9 mouse cellular contexts compared by ENCODE assay signal in genomic region chr19:7090369-7091064, GRCm38 (mm10). TPM values are rescaled to one million over a fixed set of nuclear protein-coding genes. Genes with fewer than 3 reads are reported as not detected.
DNase-seq lines count a peak whose midpoint lies in the region; ATAC-seq and TF ChIP-seq lines count a peak whose summit lies in the region.
"Had no signal": no experiment of that assay in that cellular context is flagged by ENCODE, and none has a peak within 500 bp of the region (broad histone marks: within the 10 kb centered on the region; RNA-seq: fewer than 3 reads in every experiment).

No protein-coding gene starts in this region.

- intact Hi-C loops in gastrocnemius, postnatal 36 days (cut with DNase I) = no loop called here

- H3K9me3 ChIP-seq in intestine, embryonic 16.5 days (ENCODE audit: control insufficient read depth, low read length) = no peaks in the 10 kb centered on the region
- no peaks in the 10 kb centered on the region for H3K9me3 ChIP-seq in intestine, embryonic 15.5 days
- no peaks in the 10 kb centered on the region for H3K9me3 ChIP-seq in forebrain, embryonic 10.5 days
- no peaks in the 10 kb centered on the region for H3K9me3 ChIP-seq in limb, embryonic 13.5 days

- peaks cover 23% of the 10 kb centered on the region for H3K27me3 ChIP-seq in intestine, embryonic 16.5 days (replicated peaks; ENCODE audit: control insufficient read depth, insufficient read depth, low read length)
- peaks cover 14% of the 10 kb centered on the region; the same call in 1 of the 2 replicates for H3K27me3 ChIP-seq in intestine, embryonic 15.5 days (replicated peaks)
- peaks cover 69% of the 10 kb centered on the region for H3K27me3 ChIP-seq in forebrain, embryonic 10.5 days (ENCODE audit: poor library complexity, severe bottlenecking)
- peaks cover 48% of the 10 kb centered on the region for H3K27me3 ChIP-seq in limb, embryonic 13.5 days

- 0 out of 2 replicates have a peak, but pooled peaks cover 5% of the 10 kb centered on the region for H3K4me1 ChIP-seq in intestine, embryonic 16.5 days (ENCODE audit: control insufficient read depth, insufficient read depth, low read length)
- H3K4me1 ChIP-seq in intestine, embryonic 15.5 days (replicated peaks) = peaks cover 4% of the 10 kb centered on the region; the same call in 1 of the 2 replicates
- peaks cover 78% of the 10 kb centered on the region for H3K4me1 ChIP-seq in forebrain, embryonic 10.5 days
- H3K4me1 ChIP-seq in limb, embryonic 13.5 days = peaks cover 48% of the 10 kb centered on the region

- H3K36me3 ChIP-seq in intestine, embryonic 16.5 days (ENCODE audit: control insufficient read depth, insufficient read depth, low read length) = no peaks in the 10 kb centered on the region
- no peaks in the 10 kb centered on the region for H3K36me3 ChIP-seq in intestine, embryonic 15.5 days
- H3K36me3 ChIP-seq in forebrain, embryonic 10.5 days (replicated peaks) = peaks cover 6% of the 10 kb centered on the region
- H3K36me3 ChIP-seq in limb, embryonic 13.5 days = peaks cover 7% of the 10 kb centered on the region; the same call in 1 of the 2 replicates

- H3K9ac ChIP-seq in intestine, embryonic 16.5 days (ENCODE audit: low read depth, low read length) = 0 out of 2 replicates have a peak overlapping the region, but pooled peaks have one; percentile 11
- no peak overlapping the region for H3K9ac ChIP-seq in intestine, embryonic 15.5 days
- 0 out of 2 replicates have a peak overlapping the region, but pooled peaks have one; percentile 39 for H3K9ac ChIP-seq in limb, embryonic 13.5 days
- H3K9ac ChIP-seq: lung, embryonic 14.5 days had no signal

- no peak for ATAC-seq in intestine, embryonic 16.5 days
- ATAC-seq in intestine, embryonic 15.5 days = no peak
- ATAC-seq in limb, embryonic 13.5 days (ENCODE audit: low FRiP score, low read depth) = no peak

- peak; percentile 87 for DNase-seq in brain, embryonic 14.5 days (ENCODE audit: low read depth)
- DNase-seq in forebrain, embryonic 10.5 days (ENCODE audit: extremely low spot score, low spot score) = no peak
- no peak for DNase-seq in yolk sac, embryonic 10.5 days (ENCODE audit: low spot score)
- DNase-seq in Muller cell, postnatal 12 days (ENCODE audit: inconsistent ontology term) = no peak
- no peak for DNase-seq in gastrocnemius, postnatal 36 days

- TF ChIP-seq POLR2A in brain, embryonic 14.5 days (IDR thresholded peaks at IDR 0.05; ENCODE audit: borderline replicate concordance, extremely low read depth, insufficient read depth, insufficient read length, poor library complexity, severe bottlenecking) = no peak

- 48% methylated on average over 10 of the region's 10 CpGs for WGBS in intestine, embryonic 16.5 days
- 41% methylated on average over 10 of the region's 10 CpGs for WGBS in intestine, embryonic 15.5 days
- 29% methylated on average over 10 of the region's 10 CpGs for WGBS in forebrain, embryonic 10.5 days
- WGBS in limb, embryonic 13.5 days = 24% methylated on average over 10 of the region's 10 CpGs

- no peak for TF ChIP-seq CTCF in brain, embryonic 14.5 days (IDR thresholded peaks at IDR 0.05; ENCODE audit: borderline replicate concordance, extremely low read depth, insufficient read depth, insufficient read length)

- no peak overlapping the region for H3K4me2 ChIP-seq in intestine, embryonic 16.5 days (ENCODE audit: low read depth, low read length)
- H3K4me2 ChIP-seq in intestine, embryonic 15.5 days (replicated peaks) = no peak overlapping the region
- H3K4me2 ChIP-seq in limb, embryonic 13.5 days (replicated peaks) = no peak overlapping the region
- H3K4me2 ChIP-seq: lung, embryonic 14.5 days had no signal

- H3K4me3 ChIP-seq in intestine, embryonic 16.5 days (ENCODE audit: low read length) = no peak overlapping the region
- no peak overlapping the region for H3K4me3 ChIP-seq in intestine, embryonic 15.5 days (replicated peaks)
- no peak overlapping the region for H3K4me3 ChIP-seq in forebrain, embryonic 10.5 days
- H3K4me3 ChIP-seq in limb, embryonic 13.5 days = no peak overlapping the region

- H3K27ac ChIP-seq in intestine, embryonic 16.5 days (ENCODE audit: low read length) = no peak overlapping the region
- no peak overlapping the region for H3K27ac ChIP-seq in intestine, embryonic 15.5 days
- H3K27ac ChIP-seq in forebrain, embryonic 10.5 days = peak overlapping the region; percentile 72
- H3K27ac ChIP-seq in limb, embryonic 13.5 days = peak overlapping the region; percentile 44; the same call in 1 of the 2 replicates

RNA-seq across cellular contexts. Expression of gene Flrt1, which starts 15.0 kb away (rescaled TPM):
- polyA plus RNA-seq in intestine, embryonic 16.5 days (2015; fragmentation: Nextera tagmentation; extraction: Ambion mirVana) = 1.6 and 1.9 TPM in 2 replicates
- 1.8 and 2.1 TPM in 2 replicates for polyA plus RNA-seq in intestine, embryonic 15.5 days (2015; fragmentation: Nextera tagmentation; extraction: Ambion mirVana)
- polyA plus RNA-seq in brain, embryonic 14.5 days (2012; rRNA removed) = 2.5 and 4.3 TPM in 2 replicates
- polyA plus RNA-seq in forebrain, embryonic 10.5 days (2016; fragmentation: Nextera tagmentation; extraction: Ambion mirVana) = 4.0 and 4.8 TPM in 2 replicates
- 7.7 and 8.1 TPM in 2 replicates for polyA plus RNA-seq in limb, embryonic 13.5 days (2015; fragmentation: Nextera tagmentation; extraction: Ambion mirVana)
- under 1 TPM; 0.36 to 0.49 TPM for total RNA-seq in gastrocnemius, postnatal 36 days (2021)

RNA-seq across cellular contexts. Expression of gene Macrod1, which starts 33.9 kb away (rescaled TPM):
- 11.6 and 13.1 TPM in 2 replicates for polyA plus RNA-seq in intestine, embryonic 16.5 days (2015; fragmentation: Nextera tagmentation; extraction: Ambion mirVana)
- 11.8 and 11.9 TPM in 2 replicates for polyA plus RNA-seq in intestine, embryonic 15.5 days (2015; fragmentation: Nextera tagmentation; extraction: Ambion mirVana)
- polyA plus RNA-seq in brain, embryonic 14.5 days (2012; rRNA removed) = 5.7 and 8.2 TPM in 2 replicates
- polyA plus RNA-seq in forebrain, embryonic 10.5 days (2016; fragmentation: Nextera tagmentation; extraction: Ambion mirVana) = 3.7 and 3.9 TPM in 2 replicates
- polyA plus RNA-seq in limb, embryonic 13.5 days (2015; fragmentation: Nextera tagmentation; extraction: Ambion mirVana) = 12.3 and 13.3 TPM in 2 replicates
- 100 to 1,000 TPM; 240 to 280 TPM for total RNA-seq in gastrocnemius, postnatal 36 days (2021)

RNA-seq across cellular contexts. Expression of gene Stip1, which starts 50.8 kb away (rescaled TPM):
- 194 and 208 TPM in 2 replicates for polyA plus RNA-seq in intestine, embryonic 16.5 days (2015; fragmentation: Nextera tagmentation; extraction: Ambion mirVana)
- 211 and 214 TPM in 2 replicates for polyA plus RNA-seq in intestine, embryonic 15.5 days (2015; fragmentation: Nextera tagmentation; extraction: Ambion mirVana)
- 151 and 158 TPM in 2 replicates for polyA plus RNA-seq in brain, embryonic 14.5 days (2012; rRNA removed)
- 456 and 486 TPM in 2 replicates for polyA plus RNA-seq in forebrain, embryonic 10.5 days (2016; fragmentation: Nextera tagmentation; extraction: Ambion mirVana)
- polyA plus RNA-seq in limb, embryonic 13.5 days (2015; fragmentation: Nextera tagmentation; extraction: Ambion mirVana) = 241 and 278 TPM in 2 replicates
- 10 to 100 TPM; 80.7 to 91.9 TPM for total RNA-seq in gastrocnemius, postnatal 36 days (2021)

Comparison
In these comparisons a context has a peak if more than half of its experiments do, and no peak if none do; other contexts are left out.
1. H3K27ac ChIP-seq: peak in forebrain, embryonic 10.5 days (single experiment) and limb, embryonic 13.5 days (single experiment); none in intestine, embryonic 16.5 days (single experiment) and intestine, embryonic 15.5 days (single experiment).